Mouse (Mus musculus) spleen, adult 2 months (tissue): Measurements from ENCODE around the gene Tollip.

Experiments used
- CTCF ChIP-seq: fragments of 200-500 bp; IDR thresholded peaks from 2 replicates; pipeline ENCODE4 v1.5.1; 2011; ENCODE audit warnings: mild to moderate bottlenecking, inconsistent platforms; ENCODE audit not compliant: insufficient read depth, insufficient read length, insufficient replicate concordance; ENCODE audit errors: extremely low read depth
- POLR2A ChIP-seq: fragments of 200-500 bp; IDR thresholded peaks from 2 replicates; pipeline ENCODE4 v1.6.1; 2011; ENCODE audit warnings: low read depth, low read length, inconsistent platforms

GRCm38 (mm10) chr7:141960926-141961325, 42.6 kb upstream of the Tollip start:
- TF ChIP-seq CTCF (no peak), POLR2A (no peak)
